Mouse (Mus musculus) testis, adult 2 months (tissue): ENCODE data around the gene Nuak1.

Experiments
- CTCF ChIP-seq: fragments of 200-500 bp; IDR thresholded peaks from 2 replicates; pipeline ENCODE4 v1.5.1; 2012; ENCODE audit warnings: low read depth, mild to moderate bottlenecking, inconsistent platforms, low read length, moderate library complexity; ENCODE audit not compliant: control insufficient read depth, insufficient read depth, insufficient replicate concordance
- POLR2A ChIP-seq: fragments of 200-500 bp; IDR thresholded peaks from 2 replicates; pipeline ENCODE4 v1.6.1; 2012; ENCODE audit warnings: low read depth, mild to moderate bottlenecking, inconsistent platforms, low read length, moderate library complexity; ENCODE audit not compliant: control insufficient read depth

DNA sequence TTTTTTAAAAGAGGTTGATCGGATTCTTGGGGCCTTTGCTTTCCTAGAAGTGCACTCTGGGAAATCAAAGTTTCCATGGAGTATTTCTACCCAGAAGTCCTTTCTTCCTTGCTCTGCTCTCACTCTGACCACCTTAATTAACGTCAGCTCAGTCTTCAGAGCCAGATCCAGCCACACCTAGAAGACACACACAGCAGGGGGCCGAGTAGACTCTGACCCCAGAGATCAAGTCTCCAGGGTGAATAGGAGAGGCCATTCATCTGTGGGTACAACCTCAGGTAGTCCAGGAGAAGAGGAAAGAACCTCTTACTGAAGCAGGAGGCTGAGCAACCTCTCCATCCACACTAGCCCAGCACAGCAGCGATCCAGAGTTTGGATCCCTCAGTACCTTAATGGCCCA, 11.5 kb upstream of the Nuak1 start:
- TF ChIP-seq CTCF = no peak
- TF ChIP-seq POLR2A = no peak
